Mouse (Mus musculus) MEL (cell line): Measurements from ENCODE around the gene Ammecr1. TPM values are rescaled to one million over a fixed set of nuclear protein-coding genes. Genes with fewer than 3 reads are reported as not detected.

Source experiments
- DNase-seq: peaks from one replicate; pipeline ENCODE4 v3.0.0; 2011; ENCODE audit warnings: low read depth, low spot score
- H3K27ac ChIP-seq: 2 replicates; pipeline ENCODE4 v1.5.1; 2012; ENCODE audit warnings: low read depth, mild to moderate bottlenecking, control low read depth, low read length, moderate library complexity; ENCODE audit not compliant: control insufficient read depth
- H3K27me3 ChIP-seq, 2 experiments: fragments of 150-350 bp in 1 of 2; sonication (generic) in 1 of 2; 2 replicates each; pipeline ENCODE4 v1.6.1; 2012; ENCODE audit warnings: low read length in 2 of 2, mild to moderate bottlenecking in 2 of 2, improper control_type of control experiment in 1 of 2, moderate library complexity in 1 of 2; ENCODE audit not compliant: insufficient read depth in 2 of 2, control insufficient read depth in 1 of 2
- H3K36me3 ChIP-seq, 2 experiments: 2 replicates each; pipeline ENCODE4 v1.6.1; 2012 to 2014; ENCODE audit warnings: low read length in 2 of 2, improper control_type of control experiment in 1 of 2, inconsistent platforms in 1 of 2, mild to moderate bottlenecking in 1 of 2; ENCODE audit not compliant: insufficient read depth in 2 of 2, control insufficient read depth in 1 of 2
- H3K4me1 ChIP-seq, 2 experiments: fragments of 150-350 bp in 1 of 2; sonication (generic) in 1 of 2; 2 replicates each; pipeline ENCODE4 v1.6.1; 2012; ENCODE audit warnings: low read length in 2 of 2, improper control_type of control experiment in 1 of 2, mild to moderate bottlenecking in 1 of 2; ENCODE audit not compliant: insufficient read depth in 2 of 2, control insufficient read depth in 1 of 2
- H3K4me3 ChIP-seq, 2 experiments: fragments of 150-350 bp in 1 of 2; sonication (generic) in 1 of 2; 2 replicates each; pipeline ENCODE4 v1.5.1; 2012; ENCODE audit warnings: low read depth in 2 of 2, low read length in 2 of 2, mild to moderate bottlenecking in 2 of 2, moderate library complexity in 2 of 2, control low read depth in 1 of 2, improper control_type of control experiment in 1 of 2; ENCODE audit not compliant: control insufficient read depth in 1 of 2, insufficient read depth in 1 of 2
- H3K79me2 ChIP-seq: 2 replicates; pipeline ENCODE4 v1.6.1; 2012; ENCODE audit warnings: mild to moderate bottlenecking, low read length, moderate library complexity; ENCODE audit not compliant: control insufficient read depth, poor library complexity, insufficient read depth
- H3K9ac ChIP-seq: 2 replicates; pipeline ENCODE4 v1.6.1; 2012; ENCODE audit warnings: low read depth, mild to moderate bottlenecking, control low read depth, low read length, moderate library complexity; ENCODE audit not compliant: control insufficient read depth, poor library complexity, severe bottlenecking
- H3K9me3 ChIP-seq: fragments of 150-350 bp; sonication (generic); replicated peaks from 2 replicates; pipeline ENCODE4 v1.6.1; 2012; ENCODE audit warnings: mild to moderate bottlenecking, low read length, improper control_type of control experiment, moderate library complexity; ENCODE audit not compliant: insufficient read depth
- BHLHE40 ChIP-seq: IDR thresholded peaks from 2 replicates; pipeline ENCODE4 v1.6.1; 2012; ENCODE audit warnings: low read depth, mild to moderate bottlenecking, inconsistent platforms, low read length, improper control_type of control experiment, borderline replicate concordance
- CHD2 ChIP-seq: IDR thresholded peaks from 2 replicates; pipeline ENCODE4 v1.6.1; 2011; ENCODE audit warnings: low read length, improper control_type of control experiment
- CTCF ChIP-seq, 3 experiments: IDR thresholded peaks in 2 of 3; conservative IDR thresholded peaks in 1 of 3; 2 replicates each; pipeline ENCODE4 v1.5.1; 2011 to 2012; ENCODE audit warnings: low read length in 3 of 3, low read depth in 2 of 3, mild to moderate bottlenecking in 2 of 3, improper control_type of control experiment in 1 of 3, inconsistent platforms in 1 of 3, mixed read lengths in 1 of 3, moderate library complexity in 1 of 3; ENCODE audit not compliant: control insufficient read depth in 1 of 3, insufficient read depth in 1 of 3, poor library complexity in 1 of 3, severe bottlenecking in 1 of 3
- ELF1 ChIP-seq: IDR thresholded peaks from 2 replicates; pipeline ENCODE4 v1.6.1; 2014; ENCODE audit warnings: low read depth, mild to moderate bottlenecking, inconsistent platforms, low read length, improper control_type of control experiment, moderate library complexity
- ETS1 ChIP-seq: IDR thresholded peaks from 2 replicates; pipeline ENCODE4 v1.6.1; 2012; ENCODE audit warnings: low read depth, mild to moderate bottlenecking, inconsistent platforms, low read length, improper control_type of control experiment, moderate library complexity
- GABPA ChIP-seq: IDR thresholded peaks from 2 replicates; pipeline ENCODE4 v1.6.1; 2012; ENCODE audit warnings: low read depth, mild to moderate bottlenecking, inconsistent platforms, low read length, improper control_type of control experiment, moderate library complexity
- HCFC1 ChIP-seq: IDR thresholded peaks from 2 replicates; pipeline ENCODE4 v1.6.1; 2012; ENCODE audit warnings: low read depth, mild to moderate bottlenecking, inconsistent platforms, low read length, improper control_type of control experiment, moderate library complexity
- KAT2A ChIP-seq: conservative IDR thresholded peaks from 2 replicates; pipeline ENCODE4 v1.6.1; 2012; ENCODE audit warnings: low read depth, low read length, improper control_type of control experiment, inconsistent platforms
- MAX ChIP-seq: IDR thresholded peaks from 2 replicates; pipeline ENCODE4 v1.6.1; 2011; ENCODE audit warnings: low read length, improper control_type of control experiment
- MYC ChIP-seq: IDR thresholded peaks from 2 replicates; pipeline ENCODE4 v1.6.1; 2011; ENCODE audit warnings: low read depth, mild to moderate bottlenecking, low read length, improper control_type of control experiment, moderate library complexity
- NELFE ChIP-seq: IDR thresholded peaks from 2 replicates; pipeline ENCODE4 v1.6.1; 2011; ENCODE audit warnings: low read depth, low read length, improper control_type of control experiment
- NRF1 ChIP-seq: IDR thresholded peaks from 2 replicates; pipeline ENCODE4 v1.6.1; 2014; ENCODE audit warnings: low read depth, mild to moderate bottlenecking, inconsistent platforms, low read length, improper control_type of control experiment, moderate library complexity; ENCODE audit not compliant: poor library complexity, insufficient read depth, severe bottlenecking
- POLR2A ChIP-seq, 2 experiments: IDR thresholded peaks; 2 replicates each; pipeline ENCODE4 v1.6.1; 2011 to 2012; ENCODE audit warnings: low read length in 2 of 2, mild to moderate bottlenecking in 2 of 2, control low read depth in 1 of 2, improper control_type of control experiment in 1 of 2, low read depth in 1 of 2, moderate library complexity in 1 of 2; ENCODE audit not compliant: control insufficient read depth in 1 of 2, insufficient read depth in 1 of 2, poor library complexity in 1 of 2
- POLR2AphosphoS2 ChIP-seq: IDR thresholded peaks from 2 replicates; pipeline ENCODE4 v1.6.1; 2011; ENCODE audit warnings: low read length, improper control_type of control experiment
- SMC3 ChIP-seq: IDR thresholded peaks from 2 replicates; pipeline ENCODE4 v1.6.1; 2011; ENCODE audit warnings: low read depth, low read length, improper control_type of control experiment
- TBP ChIP-seq: IDR thresholded peaks from 2 replicates; pipeline ENCODE4 v1.8.0; 2011; ENCODE audit warnings: low read depth, low read length, improper control_type of control experiment
- USF2 ChIP-seq, 2 experiments: IDR thresholded peaks; 2 replicates each; pipeline ENCODE4 v1.6.1; 2011 to 2012; ENCODE audit warnings: improper control_type of control experiment in 2 of 2, low read length in 2 of 2, borderline replicate concordance in 1 of 2, inconsistent platforms in 1 of 2, low read depth in 1 of 2, mild to moderate bottlenecking in 1 of 2; ENCODE audit not compliant: insufficient read depth in 1 of 2
- ZKSCAN1 ChIP-seq: IDR thresholded peaks from 2 replicates; pipeline ENCODE4 v1.6.1; 2012; ENCODE audit warnings: low read depth, mild to moderate bottlenecking, inconsistent platforms, low read length, improper control_type of control experiment, moderate library complexity
- ZNF384 ChIP-seq: IDR thresholded peaks from 2 replicates; pipeline ENCODE4 v1.6.1; 2012; ENCODE audit warnings: low read depth, mild to moderate bottlenecking, inconsistent platforms, low read length, improper control_type of control experiment
- polyA plus RNA-seq, 2 experiments: library from polyadenylated mRNA; stranded (reverse) in 1 of 2; unstranded in 1 of 2; fragments of >175 nt in 1 of 2; fragments of >200 nt in 1 of 2; gene quantifications; 2 replicates each; pipeline versions ENCODE4 v1.2.1 to v1.2.4; 2012; ENCODE audit warnings: low replicate concordance in 2 of 2, low read depth in 1 of 2; ENCODE audit not compliant: insufficient read length in 2 of 2, insufficient read depth in 1 of 2, missing spikeins in 1 of 2
- total RNA-seq: library from RNA; depleted of rRNA; stranded (reverse); fragments of 300-350 nt; gene quantifications from 2 replicates; pipeline ENCODE4 v1.2.3, GENCODE M21; 2012

The Ammecr1 gene
- total and polyA plus RNA-seq, 3 experiments: 15.1 to 62.1 (median 23.6) TPM

DNA sequence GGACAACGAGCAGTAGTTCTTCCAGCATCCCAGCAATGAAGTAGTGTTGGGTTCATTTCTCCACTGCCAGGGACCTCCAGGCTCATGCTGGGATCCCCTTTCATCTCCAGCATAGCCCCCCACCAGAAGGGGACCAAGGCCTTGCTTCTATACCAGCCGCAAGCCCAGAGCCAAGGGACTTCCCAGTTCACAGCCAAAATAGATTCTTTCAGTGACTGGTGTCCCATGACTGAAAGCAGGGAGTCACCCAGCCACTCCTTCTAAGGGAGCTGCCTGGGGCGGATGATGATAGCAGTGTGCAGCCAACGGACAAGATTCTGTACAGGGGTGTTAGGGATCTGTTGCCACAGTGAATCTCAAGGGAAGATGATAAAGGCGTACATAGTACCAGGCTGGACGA is 131.7 kb downstream of the Ammecr1 start (continued):
- TF ChIP-seq GABPA: no peak

DNA sequence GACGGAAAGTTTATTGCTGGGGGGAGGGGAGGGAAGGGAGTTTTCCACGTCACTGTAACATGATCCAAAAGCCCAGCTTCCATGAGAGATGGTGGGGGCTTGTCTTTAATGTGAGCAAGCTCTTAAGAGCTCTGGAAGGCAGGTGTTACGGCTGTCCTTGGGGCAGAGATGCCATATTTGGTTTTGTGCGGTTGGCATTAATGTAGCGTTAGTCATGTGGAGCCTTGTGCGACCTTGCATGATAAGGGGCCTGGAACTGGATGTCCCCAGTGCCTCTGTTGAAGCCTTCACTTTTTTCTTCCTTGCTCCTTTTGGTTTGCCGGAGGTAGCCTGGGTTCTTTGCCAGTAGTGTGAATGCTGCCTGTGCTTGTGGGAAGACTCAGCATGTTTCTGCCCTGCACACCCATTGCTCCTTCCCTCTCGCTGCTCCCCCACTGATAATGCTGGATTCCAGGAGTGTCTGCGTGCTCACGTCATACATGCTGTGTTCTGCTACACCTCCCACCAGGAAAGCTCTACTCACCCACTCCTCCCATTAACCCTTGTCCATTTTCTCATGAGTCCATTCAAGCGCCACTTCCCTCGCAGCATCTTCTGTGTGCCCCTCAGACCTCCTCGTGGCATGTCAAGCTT is 133.2 kb downstream of the Ammecr1 start:
- peaks cover 5 to 19% of the 10 kb centered on the region in 2 experiments; a peak in 3 of 4 replicates for H3K36me3 ChIP-seq
- no peaks in the 10 kb centered on the region for H3K9me3 ChIP-seq
- H3K27ac ChIP-seq: no peak overlapping the region
- peaks cover 7 to 21% of the 10 kb centered on the region in 2 experiments; a peak in 3 of 4 replicates for H3K4me1 ChIP-seq
- no peaks in the 10 kb centered on the region for H3K27me3 ChIP-seq
- no peak overlapping the region for H3K4me3 ChIP-seq
- H3K9ac ChIP-seq: no peak overlapping the region
- no peak for DNase-seq
- TF ChIP-seq MAX (no peak), ELF1 (no peak), BHLHE40 (no peak), ZNF384 (no peak), NRF1 (no peak), GABPA (no peak), KAT2A (no peak), USF2 (IDR thresholded peaks at IDR 0.05; ENCODE audit: borderline replicate concordance in 1 of 2, insufficient read depth in 1 of 2, low read depth in 1 of 2, low read length in 2 of 2) (no peak)
- H3K79me2 ChIP-seq: peaks cover 3% of the 10 kb centered on the region

- H3K27ac ChIP-seq: no peak overlapping the region
- H3K79me2 ChIP-seq: peaks cover 3% of the 10 kb centered on the region
- H3K36me3 ChIP-seq: peaks cover 3 to 23% of the 10 kb centered on the region in 2 experiments; a peak in 3 of 4 replicates
- peaks cover 7 to 24% of the 10 kb centered on the region in 2 experiments; a peak in 3 of 4 replicates for H3K4me1 ChIP-seq
- H3K4me3 ChIP-seq: no peak overlapping the region
- H3K27me3 ChIP-seq: no peaks in the 10 kb centered on the region
- no peak for DNase-seq
- no peaks in the 10 kb centered on the region for H3K9me3 ChIP-seq
- H3K9ac ChIP-seq: no peak overlapping the region
- TF ChIP-seq CTCF (IDR thresholded peaks at IDR 0.05 in 2 of 3, conservative IDR thresholded peaks at IDR 0.05 in 1 of 3; ENCODE audit: control insufficient read depth in 1 of 3, insufficient read depth in 1 of 3, low read depth in 2 of 3, low read length in 3 of 3, poor library complexity in 1 of 3, severe bottlenecking in 1 of 3): no peak
- TF ChIP-seq MYC: no peak
- no peak for TF ChIP-seq NELFE
- TF ChIP-seq ETS1: no peak
- TF ChIP-seq ZNF384: no peak
- no peak for TF ChIP-seq HCFC1
- no peak for TF ChIP-seq POLR2A (IDR thresholded peaks at IDR 0.05; ENCODE audit: control insufficient read depth in 1 of 2, insufficient read depth in 1 of 2, low read depth in 1 of 2, low read length in 2 of 2, poor library complexity in 1 of 2)
- no peak for TF ChIP-seq NRF1
- TF ChIP-seq TBP: no peak
- TF ChIP-seq POLR2AphosphoS2: no peak
- TF ChIP-seq CHD2: no peak
- no peak for TF ChIP-seq BHLHE40
- no peak for TF ChIP-seq KAT2A
- no peak for TF ChIP-seq SMC3
- no peak for TF ChIP-seq ZKSCAN1
These were observed 134.3 kb downstream of the Ammecr1 start for GRCm38 (mm10) chrX:142832221-142832620.
